Mouse (Mus musculus) heart, adult 8-10 months (tissue): Measurements from ENCODE around the gene Sgcg. TPM values are rescaled to one million over a fixed set of nuclear protein-coding genes. Genes with fewer than 3 reads are reported as not detected.
A peak's percentile ranks its signal among the peaks of the same experiment; 100 is the strongest.

Experiments
- DNase-seq: peaks from one replicate; pipeline ENCODE4 v3.0.0; 2022; ENCODE audit warnings: low spot score
- total RNA-seq, 4 experiments: library from RNA; stranded (reverse); gene quantifications; 2 replicates each; pipeline ENCODE4 v1.2.4; 2022

Gene Sgcg
- 100 to 1,000 TPM; 202 to 221 (median 214) TPM for total RNA-seq

GRCm38 (mm10) chr14:61258352-61258751 is at the start of gene Sgcg:
Gene Sgcg, minus strand, starts transcription at chr14:61258490.
- DNase-seq: peak; percentile 61

GRCm38 (mm10) chr14:61303969-61304609 is 45.8 kb upstream of the Sgcg start:
- no peak for DNase-seq

- DNase-seq: no peak
Observed at GRCm38 (mm10) chr14:61302428-61302827, 44.1 kb upstream of the Sgcg start.

GRCm38 (mm10) chr14:61301323-61301722 is 43.0 kb upstream of the Sgcg start:
- DNase-seq: no peak

- no peak for DNase-seq
Observed at GRCm38 (mm10) chr14:61299810-61300209, 41.5 kb upstream of the Sgcg start.

- peak; percentile 41 for DNase-seq
Observed at GRCm38 (mm10) chr14:61294738-61295079, 36.4 kb upstream of the Sgcg start.

- peak; percentile 70 for DNase-seq
Observed at GRCm38 (mm10) chr14:61293884-61294737, 35.8 kb upstream of the Sgcg start.

GRCm38 (mm10) chr14:61290664-61291063 is 32.4 kb upstream of the Sgcg start:
- DNase-seq: no peak

- no peak for DNase-seq
Observed at GRCm38 (mm10) chr14:61288606-61289286, 30.5 kb upstream of the Sgcg start.

GRCm38 (mm10) chr14:61278676-61279300 is 20.5 kb upstream of the Sgcg start:
- no peak for DNase-seq

- DNase-seq: no peak
Observed at GRCm38 (mm10) chr14:61277285-61277684, 19.0 kb upstream of the Sgcg start.

GRCm38 (mm10) chr14:61274414-61275198 is 16.3 kb upstream of the Sgcg start:
- no peak for DNase-seq

- DNase-seq: peak; percentile 41
Observed at GRCm38 (mm10) chr14:61267908-61268475, 9.7 kb upstream of the Sgcg start.

GRCm38 (mm10) chr14:61259084-61259483 is 794 bp upstream of the Sgcg start:
- DNase-seq: no peak

- no peak for DNase-seq
Observed at GRCm38 (mm10) chr14:61252596-61253388, 5.5 kb downstream of the Sgcg start.

GRCm38 (mm10) chr14:61246444-61246843 is 11.8 kb downstream of the Sgcg start:
- DNase-seq: peak; percentile 14

GRCm38 (mm10) chr14:61242611-61243010 is 15.7 kb downstream of the Sgcg start:
- DNase-seq: no peak

GRCm38 (mm10) chr14:61238751-61239150 is 19.5 kb downstream of the Sgcg start:
- no peak for DNase-seq

GRCm38 (mm10) chr14:61237101-61237654 is 21.1 kb downstream of the Sgcg start:
- DNase-seq: no peak
